Mouse (Mus musculus): ENCODE measurements around the gene Ajuba. TPM values are rescaled to one million over a fixed set of nuclear protein-coding genes. Genes with fewer than 3 reads are reported as not detected.

The Ajuba gene
- total and polyA plus RNA-seq, 3 experiments, result 0.08 TPM; not detected in 1

DNA sequence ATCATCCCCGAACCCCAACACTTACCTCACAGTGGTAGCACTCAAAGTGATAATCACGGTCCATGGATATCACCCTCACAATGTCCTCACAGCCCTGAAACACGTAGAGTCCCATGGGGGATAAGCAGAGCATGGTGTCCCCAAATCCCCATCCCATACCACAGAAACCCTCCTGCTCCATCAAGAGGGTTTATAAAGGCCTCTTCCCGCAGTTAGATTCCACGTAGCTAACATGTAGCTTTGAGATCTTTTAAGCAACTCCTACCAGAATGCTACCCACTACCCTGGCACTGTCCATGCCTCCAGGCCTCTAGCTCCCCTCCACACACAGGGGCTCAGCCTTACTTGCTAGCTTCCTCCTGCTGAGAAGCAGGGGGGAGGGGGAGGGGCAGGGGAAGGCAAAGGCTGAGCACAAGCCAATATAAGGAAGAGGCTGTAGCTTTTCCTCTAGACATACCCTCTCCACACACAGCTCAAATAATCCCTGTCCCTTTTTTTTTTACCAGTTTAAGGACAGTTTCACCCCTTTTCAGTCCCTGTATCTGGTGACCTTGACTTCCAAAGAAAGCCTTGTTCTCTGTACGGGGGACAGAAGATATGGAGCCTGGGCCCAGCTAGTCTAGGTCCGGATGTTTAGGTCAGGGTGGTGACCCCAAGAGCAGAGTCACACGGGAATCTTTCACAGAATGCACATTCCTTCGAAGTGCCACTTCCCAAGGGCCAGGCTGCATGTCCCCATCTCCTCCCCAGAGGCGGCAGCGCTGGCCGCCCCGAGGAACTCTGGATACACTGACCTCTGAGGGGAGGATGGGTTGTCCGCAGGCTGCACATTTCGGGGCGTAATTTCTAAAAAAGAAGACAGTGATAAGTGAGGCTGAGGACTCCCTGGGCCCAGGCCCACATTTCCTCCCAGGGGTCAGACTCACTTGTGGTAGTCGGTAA is 7.6 kb downstream of the Ajuba start:
- Histone ChIP-seq H3K9me3 (replicated peaks; ENCODE audit: insufficient read depth, low read length) (no peaks in the 10 kb centered on the region), H3K27me3 (ENCODE audit: control insufficient read depth in 1 of 2, insufficient read depth in 2 of 2, low read length in 2 of 2) (no peaks in the 10 kb centered on the region), H3K9ac (ENCODE audit: control insufficient read depth, low read depth, low read length, poor library complexity, severe bottlenecking) (no peak overlapping the region), H3K4me3 (ENCODE audit: control insufficient read depth in 1 of 2, insufficient read depth in 1 of 2, low read depth in 2 of 2, low read length in 2 of 2) (no peak overlapping the region), H3K27ac (ENCODE audit: control insufficient read depth, low read depth, low read length) (no peak overlapping the region), H3K36me3 (ENCODE audit: control insufficient read depth in 1 of 2, insufficient read depth in 2 of 2, low read length in 2 of 2) (0 out of 4 replicates have a peak, but pooled peaks cover 0 to 5% of the 10 kb centered on the region in 2 experiments), H3K4me1 (ENCODE audit: control insufficient read depth in 1 of 2, insufficient read depth in 2 of 2, low read length in 2 of 2) (peaks cover 6 to 16% of the 10 kb centered on the region in 2 experiments), H3K79me2 (ENCODE audit: control insufficient read depth, insufficient read depth, low read length, poor library complexity) (no peaks in the 10 kb centered on the region)
- no peak for DNase-seq (ENCODE audit: low read depth, low spot score)
- TF ChIP-seq ETS1 (IDR thresholded peaks at IDR 0.05; ENCODE audit: low read depth, low read length), result no peak
- no peak for TF ChIP-seq ZC3H11A (IDR thresholded peaks at IDR 0.05; ENCODE audit: low read depth, low read length)
- TF ChIP-seq USF1 (IDR thresholded peaks at IDR 0.05; ENCODE audit: low read depth, low read length), result no peak
- no peak for TF ChIP-seq HCFC1 (IDR thresholded peaks at IDR 0.05; ENCODE audit: low read depth, low read length)

GRCm38 (mm10) chr14:54568694-54569414 is 8.5 kb downstream of the Ajuba start:
- Histone ChIP-seq H3K36me3 (ENCODE audit: control insufficient read depth in 1 of 2, insufficient read depth in 2 of 2, low read length in 2 of 2) (0 out of 4 replicates have a peak, but pooled peaks cover 0 to 5% of the 10 kb centered on the region in 2 experiments), H3K79me2 (ENCODE audit: control insufficient read depth, insufficient read depth, low read length, poor library complexity) (no peaks in the 10 kb centered on the region), H3K27me3 (ENCODE audit: control insufficient read depth in 1 of 2, insufficient read depth in 2 of 2, low read length in 2 of 2) (no peaks in the 10 kb centered on the region), H3K27ac (ENCODE audit: control insufficient read depth, low read depth, low read length) (no peak overlapping the region), H3K4me1 (ENCODE audit: control insufficient read depth in 1 of 2, insufficient read depth in 2 of 2, low read length in 2 of 2) (peaks cover 6 to 16% of the 10 kb centered on the region in 2 experiments), H3K4me3 (ENCODE audit: control insufficient read depth in 1 of 2, insufficient read depth in 1 of 2, low read depth in 2 of 2, low read length in 2 of 2) (no peak overlapping the region), H3K9ac (ENCODE audit: control insufficient read depth, low read depth, low read length, poor library complexity, severe bottlenecking) (no peak overlapping the region), H3K9me3 (replicated peaks; ENCODE audit: insufficient read depth, low read length) (no peaks in the 10 kb centered on the region)
- DNase-seq (ENCODE audit: low read depth, low spot score), result peak; percentile 82
- peak; percentile 89 for TF ChIP-seq SMC3 (IDR thresholded peaks at IDR 0.05; ENCODE audit: low read depth, low read length)
- TF ChIP-seq RAD21 (IDR thresholded peaks at IDR 0.05; ENCODE audit: low read depth, low read length), result peak; percentile 91
- TF ChIP-seq CTCF (IDR thresholded peaks at IDR 0.05 in 2 of 3, conservative IDR thresholded peaks at IDR 0.05 in 1 of 3; ENCODE audit: control insufficient read depth in 1 of 3, insufficient read depth in 1 of 3, low read depth in 2 of 3, low read length in 3 of 3, poor library complexity in 1 of 3, severe bottlenecking in 1 of 3), result peak; percentile 78 to 91 (median 82)
- peak; percentile 81 for TF ChIP-seq ZC3H11A (IDR thresholded peaks at IDR 0.05; ENCODE audit: low read depth, low read length)
- no peak for TF ChIP-seq E2F4 (IDR thresholded peaks at IDR 0.05; ENCODE audit: borderline replicate concordance, low read depth, low read length)
- TF ChIP-seq ZMIZ1 (IDR thresholded peaks at IDR 0.05; ENCODE audit: low read depth, low read length), result no peak

DNA sequence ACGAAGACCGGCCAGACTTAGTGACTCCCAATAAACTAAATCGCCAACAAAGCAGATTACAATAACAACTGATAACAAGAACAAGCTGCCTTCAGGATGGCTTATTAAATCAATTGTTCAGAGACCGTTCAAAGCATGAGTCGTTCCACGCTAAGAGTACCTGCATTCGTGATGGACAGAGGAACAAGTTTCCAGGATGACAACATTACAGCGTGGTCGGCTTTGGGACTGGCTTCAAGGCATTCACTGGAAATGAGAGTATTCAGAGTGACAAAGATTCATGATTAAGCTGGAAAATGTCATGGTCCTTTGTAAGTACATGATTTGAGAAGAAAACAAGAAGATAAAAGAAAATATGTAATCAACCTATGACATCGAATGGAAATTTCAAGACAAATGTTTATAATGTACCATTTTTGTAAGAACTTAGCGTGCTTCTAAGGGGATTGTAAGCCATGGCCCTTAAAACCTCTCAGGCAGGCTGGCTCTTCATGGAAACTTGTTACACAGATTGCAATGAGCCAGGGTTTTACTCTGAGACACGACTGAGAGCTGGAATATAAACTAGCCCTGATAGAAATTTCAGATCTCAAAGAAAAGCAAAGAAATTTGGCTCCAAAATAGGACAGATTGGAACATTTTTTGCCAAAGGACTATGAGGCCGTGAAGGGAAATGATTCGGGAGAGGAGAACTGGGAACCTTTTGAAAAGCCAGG is 16.7 kb downstream of the Ajuba start:
- no peak overlapping the region for H3K27ac ChIP-seq (ENCODE audit: control insufficient read depth, low read depth, low read length)
- no peak for DNase-seq (ENCODE audit: low read depth, low spot score)
- no peaks in the 10 kb centered on the region for H3K9me3 ChIP-seq (replicated peaks; ENCODE audit: insufficient read depth, low read length)
- no peak overlapping the region for H3K9ac ChIP-seq (ENCODE audit: control insufficient read depth, low read depth, low read length, poor library complexity, severe bottlenecking)
- H3K4me3 ChIP-seq (ENCODE audit: control insufficient read depth in 1 of 2, insufficient read depth in 1 of 2, low read depth in 2 of 2, low read length in 2 of 2), result no peak overlapping the region
- peaks cover 0 to 1% of the 10 kb centered on the region in 2 experiments; a peak in 2 of 4 replicates for H3K27me3 ChIP-seq (ENCODE audit: control insufficient read depth in 1 of 2, insufficient read depth in 2 of 2, low read length in 2 of 2)
- H3K79me2 ChIP-seq (ENCODE audit: control insufficient read depth, insufficient read depth, low read length, poor library complexity), result no peaks in the 10 kb centered on the region
- no peaks in the 10 kb centered on the region for H3K4me1 ChIP-seq (ENCODE audit: control insufficient read depth in 1 of 2, insufficient read depth in 2 of 2, low read length in 2 of 2)
- no peaks in the 10 kb centered on the region for H3K36me3 ChIP-seq (ENCODE audit: control insufficient read depth in 1 of 2, insufficient read depth in 2 of 2, low read length in 2 of 2)
- TF ChIP-seq EP300 (IDR thresholded peaks at IDR 0.05; ENCODE audit: low read depth in 1 of 2, low read length in 2 of 2), result no peak
- TF ChIP-seq MYB (IDR thresholded peaks at IDR 0.05; ENCODE audit: low read depth, low read length), result no peak
- no peak for TF ChIP-seq JUND (IDR thresholded peaks at IDR 0.05; ENCODE audit: low read depth, low read length)
- no peak for TF ChIP-seq MXI1 (IDR thresholded peaks at IDR 0.05; ENCODE audit: low read depth, low read length)
- no peak for TF ChIP-seq CHD1 (IDR thresholded peaks at IDR 0.05; ENCODE audit: low read depth, low read length)
- TF ChIP-seq KAT2A (conservative IDR thresholded peaks at IDR 0.05; ENCODE audit: low read depth, low read length), result no peak
- TF ChIP-seq SIN3A (IDR thresholded peaks at IDR 0.05; ENCODE audit: low read length), result no peak
- TF ChIP-seq POLR2AphosphoS2 (IDR thresholded peaks at IDR 0.05; ENCODE audit: low read length), result no peak
- TF ChIP-seq ZNF384 (IDR thresholded peaks at IDR 0.05; ENCODE audit: low read depth, low read length), result no peak
- TF ChIP-seq ZKSCAN1 (IDR thresholded peaks at IDR 0.05; ENCODE audit: low read depth, low read length), result no peak
- TF ChIP-seq MYC (IDR thresholded peaks at IDR 0.05; ENCODE audit: low read depth, low read length), result no peak
- TF ChIP-seq BHLHE40 (IDR thresholded peaks at IDR 0.05; ENCODE audit: borderline replicate concordance, low read depth, low read length), result no peak
- TF ChIP-seq TBP (IDR thresholded peaks at IDR 0.05; ENCODE audit: low read depth, low read length), result no peak
